Mouse (Mus musculus) small intestine, adult 2 months (tissue): ENCODE data around the gene Rpa2. TPM values are rescaled to one million over a fixed set of nuclear protein-coding genes. Genes with fewer than 3 reads are reported as not detected.

Experiments
- H3K27ac ChIP-seq: fragments of 200-500 bp; 2 replicates; pipeline ENCODE4 v1.5.1; 2012; ENCODE audit warnings: low read depth, low read length, control low read depth, inconsistent platforms; ENCODE audit not compliant: insufficient read depth
- H3K27me3 ChIP-seq: fragments of 200-500 bp; 2 replicates; pipeline ENCODE4 v1.6.1; 2012; ENCODE audit warnings: mild to moderate bottlenecking, moderate library complexity, low read length, inconsistent platforms; ENCODE audit not compliant: control insufficient read depth, insufficient read depth
- H3K36me3 ChIP-seq: fragments of 200-500 bp; 2 replicates; pipeline ENCODE4 v1.6.1; 2012; ENCODE audit warnings: mild to moderate bottlenecking, low read length, control low read depth, inconsistent platforms; ENCODE audit not compliant: control insufficient read depth, insufficient read depth
- H3K4me1 ChIP-seq: fragments of 200-500 bp; 2 replicates; pipeline ENCODE4 v1.6.1; 2012; ENCODE audit warnings: low read length, inconsistent platforms, mixed read lengths; ENCODE audit not compliant: control insufficient read depth, insufficient read depth, insufficient read length
- H3K4me3 ChIP-seq: fragments of 200-500 bp; 2 replicates; pipeline ENCODE4 v1.5.1; 2012; ENCODE audit warnings: low read depth, mild to moderate bottlenecking, control low read depth, inconsistent platforms, low read length, moderate library complexity
- CTCF ChIP-seq: fragments of 200-500 bp; IDR thresholded peaks from 2 replicates; pipeline ENCODE4 v1.5.1; 2012; ENCODE audit warnings: low read depth, mild to moderate bottlenecking, control low read depth, inconsistent platforms, low read length, moderate library complexity, mixed read lengths; ENCODE audit not compliant: insufficient replicate concordance, insufficient read length; ENCODE audit errors: extremely low read depth
- POLR2A ChIP-seq: fragments of 200-500 bp; IDR thresholded peaks from 2 replicates; pipeline ENCODE4 v1.6.1; 2012; ENCODE audit warnings: low read depth, mild to moderate bottlenecking, control low read depth, inconsistent platforms, low read length, moderate library complexity
- WGBS: fragments of 180-500 bp; shearing (Covaris S2); methylation state at CpG from one replicate; pipeline ENCODE4 v1.1.7; 2018; 5-methylcytosine and 5-hydroxymethylcytosine counted together
- polyA plus RNA-seq: library from polyadenylated mRNA; depleted of rRNA; stranded (reverse); fragments of >200 nt; gene quantifications from 2 replicates; pipeline ENCODE4 v1.2.3, GENCODE M21; 2012

Gene Rpa2
- polyA plus RNA-seq, 1 experiment = 8.7 TPM

DNA sequence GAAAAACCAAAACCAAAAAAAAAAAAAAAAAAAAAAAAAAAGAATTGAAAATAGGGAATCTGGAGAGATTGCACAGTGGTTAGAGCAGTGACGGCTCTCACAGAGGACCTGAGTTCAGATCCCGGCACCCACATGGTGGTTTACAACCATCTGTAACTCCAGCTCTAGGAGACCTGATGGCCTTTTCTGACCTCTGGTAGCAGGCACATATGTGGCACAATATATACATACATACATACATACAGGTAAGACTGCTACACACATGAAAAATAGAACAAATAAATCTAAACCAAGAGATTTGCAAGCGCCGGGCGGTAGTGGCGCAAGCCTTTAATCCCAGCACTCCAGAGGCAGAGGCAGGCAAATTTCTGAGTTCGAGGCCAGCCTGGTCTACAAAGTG, 35.7 kb downstream of the Rpa2 start:
- no peak overlapping the region for H3K27ac ChIP-seq
- TF ChIP-seq POLR2A (no peak), CTCF (no peak)
- no peaks in the 10 kb centered on the region for H3K27me3 ChIP-seq
- H3K4me3 ChIP-seq = no peak overlapping the region
- H3K4me1 ChIP-seq = peaks cover 13% of the 10 kb centered on the region; the same call in 1 of the 2 replicates
- no peaks in the 10 kb centered on the region for H3K36me3 ChIP-seq
- WGBS = 96% methylated on average over 7 of the region's 7 CpGs

DNA sequence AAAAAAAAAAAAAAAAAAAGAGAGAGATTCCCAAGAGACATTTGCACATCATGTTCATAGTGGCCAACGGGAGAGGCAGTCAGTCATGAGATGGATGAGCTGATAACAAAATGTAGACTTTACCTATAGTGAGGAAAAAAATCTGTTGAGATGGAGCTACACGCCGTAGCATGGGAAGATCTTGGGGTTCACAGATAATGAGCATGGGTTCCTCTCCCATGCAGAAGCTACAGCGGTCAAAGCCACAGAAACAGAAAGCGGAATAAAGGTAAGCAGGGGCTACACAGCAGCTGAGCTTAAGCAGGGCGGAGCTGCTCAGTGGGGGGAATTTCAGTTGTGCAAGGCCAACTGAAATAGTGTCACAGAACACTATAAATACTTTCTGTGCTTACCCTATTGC, 36.2 kb downstream of the Rpa2 start:
- no peak overlapping the region for H3K27ac ChIP-seq
- TF ChIP-seq CTCF = no peak
- no peak for TF ChIP-seq POLR2A
- no peaks in the 10 kb centered on the region for H3K27me3 ChIP-seq
- H3K4me3 ChIP-seq = no peak overlapping the region
- 82% methylated on average over 6 of the region's 6 CpGs for WGBS
- H3K36me3 ChIP-seq = no peaks in the 10 kb centered on the region
- peaks cover 14% of the 10 kb centered on the region; the same call in 1 of the 2 replicates for H3K4me1 ChIP-seq

GRCm38 (mm10) chr4:132805146-132805545, 37.0 kb downstream of the Rpa2 start:
- H3K4me3 ChIP-seq = no peak overlapping the region
- H3K27me3 ChIP-seq = no peaks in the 10 kb centered on the region
- WGBS = 49% methylated on average over 5 of the region's 5 CpGs
- no peak for TF ChIP-seq POLR2A
- TF ChIP-seq CTCF = no peak
- peak overlapping the region; percentile 60 for H3K27ac ChIP-seq
- H3K4me1 ChIP-seq = peaks cover 14% of the 10 kb centered on the region; the same call in 1 of the 2 replicates
- H3K36me3 ChIP-seq = no peaks in the 10 kb centered on the region

DNA sequence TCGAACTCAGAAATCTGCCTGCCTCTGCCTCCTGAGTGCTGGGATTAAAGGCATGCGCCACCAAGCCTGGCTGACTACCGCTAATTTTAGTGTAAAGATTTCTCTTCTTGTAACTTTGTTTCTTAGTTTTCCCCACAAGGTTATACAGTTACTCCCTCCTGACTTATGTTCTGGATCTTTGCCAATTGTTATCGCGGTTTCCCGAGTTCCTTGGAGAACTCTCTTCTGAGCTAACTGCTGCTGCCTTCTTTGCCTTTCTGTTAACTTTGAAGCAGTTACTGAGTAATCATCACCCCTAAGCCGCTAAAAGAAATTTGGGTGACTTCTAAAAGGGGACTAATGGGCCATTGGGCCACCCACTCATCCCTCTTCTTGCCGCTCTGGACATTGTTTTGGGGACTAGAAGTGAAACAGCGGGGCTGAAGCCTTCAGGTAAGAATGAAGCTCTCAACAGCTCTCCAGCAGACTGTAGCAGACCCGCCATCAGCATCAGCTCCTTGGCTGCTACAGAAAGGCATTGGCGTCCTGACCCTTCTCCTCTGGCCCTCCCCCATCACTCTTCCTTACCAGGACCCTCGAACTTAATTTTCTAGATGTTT, 37.6 kb downstream of the Rpa2 start:
- Histone ChIP-seq H3K27me3 (no peaks in the 10 kb centered on the region), H3K27ac (peak overlapping the region; percentile 47), H3K36me3 (no peaks in the 10 kb centered on the region), H3K4me1 (peaks cover 14% of the 10 kb centered on the region; the same call in 1 of the 2 replicates), H3K4me3 (no peak overlapping the region)
- TF ChIP-seq POLR2A (no peak), CTCF (no peak)
- 53% methylated on average over 12 of the region's 12 CpGs for whole genome bisulfite sequencing

DNA sequence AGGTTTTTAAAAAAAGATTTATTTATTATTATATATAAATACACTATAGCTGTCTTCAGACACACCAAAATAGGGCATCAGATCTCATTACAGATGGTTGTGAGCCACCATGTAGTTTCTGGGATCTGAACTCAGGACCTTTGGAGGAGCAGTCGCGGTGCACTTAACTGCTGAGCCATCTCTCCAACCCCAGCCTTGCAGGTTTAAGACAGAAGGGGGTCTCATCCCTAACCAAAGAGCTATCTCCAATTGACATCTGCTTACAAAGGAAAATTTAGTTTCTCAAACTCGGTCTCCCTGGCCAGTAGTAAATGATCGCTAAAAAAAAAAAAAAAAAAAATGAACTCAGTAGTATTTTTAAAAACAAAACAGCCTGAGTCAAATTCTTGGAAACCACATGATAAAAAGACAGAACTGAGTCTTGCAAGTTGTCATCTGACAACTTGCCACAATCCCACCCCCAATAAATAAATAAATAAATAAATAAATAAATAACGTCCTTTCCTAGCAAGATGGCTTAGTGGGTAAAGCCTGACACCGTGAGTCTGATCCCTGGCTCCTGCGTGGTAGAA, 38.6 kb downstream of the Rpa2 start:
- Histone ChIP-seq H3K4me3 (no peak overlapping the region), H3K36me3 (no peaks in the 10 kb centered on the region), H3K4me1 (peaks cover 14% of the 10 kb centered on the region; the same call in 1 of the 2 replicates), H3K27me3 (no peaks in the 10 kb centered on the region), H3K27ac (no peak overlapping the region)
- TF ChIP-seq CTCF (no peak), POLR2A (no peak)
- WGBS = 79% methylated on average over 7 of the region's 7 CpGs

DNA sequence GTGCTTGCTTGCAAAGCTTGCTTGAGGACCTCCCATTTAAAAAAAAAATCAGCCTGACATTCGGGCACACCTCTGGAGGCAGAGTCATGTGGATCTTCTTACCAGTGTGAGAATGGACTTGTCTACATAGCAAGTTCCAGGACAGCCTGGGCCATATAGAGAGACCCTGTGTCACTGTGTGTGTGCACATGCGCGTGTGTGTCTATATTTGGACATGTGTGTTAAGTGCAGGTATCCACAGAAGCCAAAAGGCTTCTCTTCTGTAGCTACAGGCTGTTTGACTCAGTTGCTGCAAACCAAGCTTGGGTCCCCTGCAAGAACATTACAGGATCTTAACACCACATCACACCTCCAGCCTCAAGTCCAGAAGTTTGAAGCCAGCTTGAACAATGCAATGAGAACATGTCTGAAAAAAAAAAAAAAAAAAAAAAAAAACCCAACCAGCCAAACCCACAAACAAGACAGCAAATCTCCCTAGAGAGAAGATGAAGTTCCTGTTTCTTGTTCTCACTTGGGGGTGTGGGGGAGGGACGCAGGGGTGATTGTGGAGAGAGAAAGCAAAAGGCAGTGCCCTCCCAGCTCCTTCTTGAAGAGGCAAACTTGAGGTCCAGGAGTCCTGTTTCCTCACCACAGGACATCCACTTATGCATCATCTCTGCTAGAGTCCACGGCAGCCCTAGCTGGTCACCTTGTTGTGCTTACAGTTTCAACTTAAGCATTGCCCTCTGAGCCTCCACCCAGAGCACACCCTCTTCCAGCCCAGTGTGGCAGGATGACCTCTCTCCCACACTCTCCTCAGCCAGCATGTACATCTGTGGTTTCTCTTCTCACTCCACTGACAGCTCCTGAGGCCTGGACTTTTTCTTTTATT, 39.9 kb downstream of the Rpa2 start:
- Histone ChIP-seq H3K4me1 (peaks cover 13% of the 10 kb centered on the region; the same call in 1 of the 2 replicates), H3K27me3 (no peaks in the 10 kb centered on the region), H3K4me3 (no peak overlapping the region), H3K27ac (peak overlapping the region; percentile 82), H3K36me3 (no peaks in the 10 kb centered on the region)
- 59% methylated on average over 5 of the region's 5 CpGs for WGBS
- TF ChIP-seq POLR2A (no peak), CTCF (no peak)

GRCm38 (mm10) chr4:132809621-132810020, 41.5 kb downstream of the Rpa2 start:
- Histone ChIP-seq H3K36me3 (no peaks in the 10 kb centered on the region), H3K4me3 (no peak overlapping the region), H3K4me1 (peaks cover 13% of the 10 kb centered on the region; the same call in 1 of the 2 replicates), H3K27ac (peak overlapping the region; percentile 45), H3K27me3 (no peaks in the 10 kb centered on the region)
- TF ChIP-seq POLR2A (no peak), CTCF (no peak)
- WGBS = 79% methylated on average over 5 of the region's 5 CpGs
